In genomic region chr6:40137831-40138520, GRCm38 (mm10) we compare ENCODE assay signal across 10 mouse cellular contexts.
DNase-seq lines count a peak whose midpoint lies in the region; ATAC-seq and TF ChIP-seq lines count a peak whose summit lies in the region.
"Had no signal": no experiment of that assay in that cellular context is flagged by ENCODE, and none has a peak within 500 bp of the region (broad histone marks: within the 10 kb centered on the region; RNA-seq: fewer than 3 reads in every experiment).

No protein-coding gene starts in this region.

- H3K9ac ChIP-seq in hindbrain, embryonic 11.5 days (ENCODE audit: low read depth, low read length): no peak overlapping the region
- no peak overlapping the region for H3K9ac ChIP-seq in midbrain, embryonic 15.5 days
- no peak overlapping the region for H3K9ac ChIP-seq in liver, embryonic 11.5 days (ENCODE audit: low read depth, low read length)

- no peak for TF ChIP-seq CTCF in C2C12 (IDR thresholded peaks at IDR 0.05; ENCODE audit: control insufficient read depth, insufficient read depth, insufficient read length)

- ATAC-seq in hindbrain, embryonic 11.5 days (ENCODE audit: low FRiP score): peak; percentile 70
- peak; percentile 62 for ATAC-seq in midbrain, embryonic 15.5 days (replicated peaks)
- no peak for ATAC-seq in erythroblast, adult 5-6 weeks (replicated peaks; ENCODE audit: low FRiP score, poor library complexity, severe bottlenecking)
- ATAC-seq in liver, embryonic 11.5 days (replicated peaks; ENCODE audit: low FRiP score): no peak

- WGBS in hindbrain, embryonic 11.5 days: 72% methylated on average over 7 of the region's 7 CpGs
- WGBS in midbrain, embryonic 15.5 days: 49% methylated on average over 7 of the region's 7 CpGs
- WGBS in liver, embryonic 11.5 days: 75% methylated on average over 7 of the region's 7 CpGs

- H3K27me3 ChIP-seq in C2C12 (ENCODE audit: control insufficient read depth, insufficient read depth, insufficient read length): no peaks in the 10 kb centered on the region
- H3K27me3 ChIP-seq in hindbrain, embryonic 11.5 days (ENCODE audit: control insufficient read depth, insufficient read depth, low read length): no peaks in the 10 kb centered on the region
- H3K27me3 ChIP-seq in midbrain, embryonic 15.5 days (replicated peaks): no peaks in the 10 kb centered on the region
- H3K27me3 ChIP-seq in liver, embryonic 11.5 days (replicated peaks; ENCODE audit: control insufficient read depth, insufficient read depth, low read length): no peaks in the 10 kb centered on the region

- no peaks in the 10 kb centered on the region for H3K36me3 ChIP-seq in C2C12 (ENCODE audit: control insufficient read depth, insufficient read depth)
- H3K36me3 ChIP-seq in hindbrain, embryonic 11.5 days (ENCODE audit: control insufficient read depth, insufficient read depth, low read length): no peaks in the 10 kb centered on the region
- no peaks in the 10 kb centered on the region for H3K36me3 ChIP-seq in midbrain, embryonic 15.5 days (replicated peaks)
- H3K36me3 ChIP-seq in liver, embryonic 11.5 days (ENCODE audit: control insufficient read depth, insufficient read depth, low read length): no peaks in the 10 kb centered on the region

- no peak overlapping the region for H3ac ChIP-seq in C2C12 (ENCODE audit: control insufficient read depth, insufficient read length, low read depth)

- DNase-seq in adrenal gland, adult (ENCODE audit: inconsistent age in 2 of 2, low spot score in 1 of 2): peak; percentile 49 to 73
- no peak for DNase-seq in adrenal gland, postnatal 25 days
- peak; percentile 24 for DNase-seq in hindbrain, embryonic 11.5 days (ENCODE audit: low spot score)
- DNase-seq in B cell, adult 2 months: no peak
- DNase-seq in liver, embryonic 11.5 days (ENCODE audit: low spot score): no peak
- DNase-seq: gastrocnemius, postnatal 36 days had no signal

- no peak overlapping the region for H3K4me2 ChIP-seq in hindbrain, embryonic 11.5 days (replicated peaks; ENCODE audit: low read depth, low read length)
- H3K4me2 ChIP-seq in midbrain, embryonic 15.5 days: no peak overlapping the region
- no peak overlapping the region for H3K4me2 ChIP-seq in liver, embryonic 11.5 days

- no peak overlapping the region for H3K4me3 ChIP-seq in C2C12 (ENCODE audit: insufficient read depth, poor library complexity, severe bottlenecking)
- H3K4me3 ChIP-seq in hindbrain, embryonic 11.5 days (ENCODE audit: low read depth, low read length): no peak overlapping the region
- H3K4me3 ChIP-seq in midbrain, embryonic 15.5 days: no peak overlapping the region
- no peak overlapping the region for H3K4me3 ChIP-seq in liver, embryonic 11.5 days (ENCODE audit: low read depth, low read length)

- peaks cover 2% of the 10 kb centered on the region; the same call in 1 of the 2 replicates for H3K4me1 ChIP-seq in hindbrain, embryonic 11.5 days (replicated peaks; ENCODE audit: control insufficient read depth, insufficient read depth, low read length)
- H3K4me1 ChIP-seq in midbrain, embryonic 15.5 days: peaks cover 23% of the 10 kb centered on the region
- H3K4me1 ChIP-seq in liver, embryonic 11.5 days (replicated peaks; ENCODE audit: control insufficient read depth, insufficient read depth, low read length): no peaks in the 10 kb centered on the region

- H3K79me2 ChIP-seq in C2C12 (ENCODE audit: control insufficient read depth, insufficient read depth): no peaks in the 10 kb centered on the region

- peak overlapping the region; percentile 65 for H3K27ac ChIP-seq in hindbrain, embryonic 11.5 days (ENCODE audit: low read depth, low read length)
- H3K27ac ChIP-seq in midbrain, embryonic 15.5 days: peak overlapping the region; percentile 13; the same call in 1 of the 2 replicates
- no peak overlapping the region for H3K27ac ChIP-seq in liver, embryonic 11.5 days (ENCODE audit: low read depth, low read length)
- H3K27ac ChIP-seq: stomach, postnatal 0 days had no signal

- no peaks in the 10 kb centered on the region for H3K79me3 ChIP-seq in C2C12 (ENCODE audit: low read depth)

- no peaks in the 10 kb centered on the region for H3K9me3 ChIP-seq in hindbrain, embryonic 11.5 days (ENCODE audit: control insufficient read depth, low read length)
- H3K9me3 ChIP-seq in midbrain, embryonic 15.5 days: no peaks in the 10 kb centered on the region
- H3K9me3 ChIP-seq in liver, embryonic 11.5 days (ENCODE audit: control insufficient read depth, low read length): no peaks in the 10 kb centered on the region

TF ChIP-seq in C2C12, 6 proteins besides CTCF, POLR2A, EP300 and RAD21:
- TF ChIP-seq FOSL1 (IDR thresholded peaks at IDR 0.05; ENCODE audit: insufficient read depth, low read length, poor library complexity, severe bottlenecking): peak; percentile 79
- peak; percentile 52 for TF ChIP-seq MYOD1 (IDR thresholded peaks at IDR 0.05; ENCODE audit: control insufficient read depth, insufficient read length, low read depth)
- no peak for TF ChIP-seq MYOG (IDR thresholded peaks at IDR 0.05; ENCODE audit: control insufficient read depth, extremely low read depth, insufficient read length)
- TF ChIP-seq MAX (IDR thresholded peaks at IDR 0.05): peak; percentile 22
- TF ChIP-seq CEBPB (IDR thresholded peaks at IDR 0.05; ENCODE audit: low read depth): peak; percentile 6

Comparison
In these comparisons a context has a peak if more than half of its experiments do, and no peak if none do; other contexts are left out.
1. DNase-seq: peak in adrenal gland, adult (2 of 2) and hindbrain, embryonic 11.5 days (single experiment); none in adrenal gland, postnatal 25 days (single experiment), B cell, adult 2 months (0 of 2) and liver, embryonic 11.5 days (single experiment).
2. ATAC-seq: peak in hindbrain, embryonic 11.5 days (single experiment) and midbrain, embryonic 15.5 days (single experiment); none in erythroblast, adult 5-6 weeks (single experiment) and liver, embryonic 11.5 days (single experiment).